Mouse (Mus musculus): ENCODE results near the gene Fancg. TPM values are rescaled to one million over a fixed set of nuclear protein-coding genes. Genes with fewer than 3 reads are reported as not detected.

Gene Fancg
- 10 to 100 TPM in 19 of 26 experiments, 1 to 10 TPM in 7; 2.5 to 44.7 (median 20.7) TPM for total RNA-seq (2018; cell fraction: chromatin; rRNA removed)
- 10 to 100 TPM in 6 of 26 experiments, 1 to 10 TPM in 20; 5.5 to 11.2 (median 8.3) TPM for total RNA-seq (2018; cell fraction: cytosol; rRNA removed)
- 10 to 100 TPM in 16 of 26 experiments, 1 to 10 TPM in 10; 3.3 to 28.6 (median 18.6) TPM for total RNA-seq (2018; cell fraction: nucleus; rRNA removed)
- 4.6 to 9.0 TPM (median 7.8 TPM) in 3 replicates for polyA plus RNA-seq (2018)

- Histone ChIP-seq H3K27ac (peak within 1 kb of the TSS; percentile 76), H3K79me2 (ENCODE audit: inconsistent target) (no peaks in the 10 kb centered on the region), H3K36me3 (ENCODE audit: inconsistent target) (peaks cover 9% of the 10 kb centered on the region; the same call in 1 of the 2 replicates), H3K4me3 (ENCODE audit: inconsistent target) (peak within 1 kb of the TSS; percentile 89)
- WGBS (ENCODE audit: missing documents) = under 1% methylated on average over 35 of the region's 37 CpGs
Measured at GRCm38 (mm10) chr4:43010161-43011038, at the start of gene Fancg. TSS of gene Fancg (minus strand) at chr4:43010506.

GRCm38 (mm10) chr4:43059697-43060096 is 49.4 kb upstream of the Fancg start:
- no peaks in the 10 kb centered on the region for H3K79me2 ChIP-seq (ENCODE audit: inconsistent target)
- 30% methylated on average over 3 of the region's 3 CpGs for WGBS (ENCODE audit: missing documents)
- H3K27ac ChIP-seq = no peak overlapping the region
- H3K4me3 ChIP-seq (ENCODE audit: inconsistent target) = no peak overlapping the region
- H3K36me3 ChIP-seq (ENCODE audit: inconsistent target) = no peaks in the 10 kb centered on the region

GRCm38 (mm10) chr4:43058753-43059654 is 48.7 kb upstream of the Fancg start, which contains the start of gene Unc13b:
TSS of gene Unc13b (plus strand) at chr4:43058953.
- Histone ChIP-seq H3K4me3 (ENCODE audit: inconsistent target) (no peak within 1 kb of the TSS), H3K27ac (no peak within 1 kb of the TSS), H3K79me2 (ENCODE audit: inconsistent target) (no peaks in the 10 kb centered on the region), H3K36me3 (ENCODE audit: inconsistent target) (no peaks in the 10 kb centered on the region)
- 2% methylated on average over 84 of the region's 90 CpGs for WGBS (ENCODE audit: missing documents)

- no peak overlapping the region for H3K4me3 ChIP-seq (ENCODE audit: inconsistent target)
- 26% methylated on average over 8 of the region's 8 CpGs for WGBS (ENCODE audit: missing documents)
- no peak overlapping the region for H3K27ac ChIP-seq
- H3K79me2 ChIP-seq (ENCODE audit: inconsistent target) = no peaks in the 10 kb centered on the region
- no peaks in the 10 kb centered on the region for H3K36me3 ChIP-seq (ENCODE audit: inconsistent target)
Measured at GRCm38 (mm10) chr4:43058392-43058752, 48.1 kb upstream of the Fancg start.

- H3K36me3 ChIP-seq (ENCODE audit: inconsistent target) = no peaks in the 10 kb centered on the region
- H3K79me2 ChIP-seq (ENCODE audit: inconsistent target) = no peaks in the 10 kb centered on the region
- 90% methylated on average over 5 of the region's 5 CpGs for WGBS (ENCODE audit: missing documents)
- H3K27ac ChIP-seq = no peak overlapping the region
- H3K4me3 ChIP-seq (ENCODE audit: inconsistent target) = no peak overlapping the region
Measured at GRCm38 (mm10) chr4:43057654-43058053, 47.3 kb upstream of the Fancg start.

GRCm38 (mm10) chr4:43052627-43053026 is 42.3 kb upstream of the Fancg start:
- Histone ChIP-seq H3K79me2 (ENCODE audit: inconsistent target) (no peaks in the 10 kb centered on the region), H3K36me3 (ENCODE audit: inconsistent target) (no peaks in the 10 kb centered on the region), H3K27ac (no peak overlapping the region), H3K4me3 (ENCODE audit: inconsistent target) (no peak overlapping the region)
- 11% methylated on average over 4 of the region's 4 CpGs for WGBS (ENCODE audit: missing documents)

- Histone ChIP-seq H3K27ac (no peak overlapping the region), H3K4me3 (ENCODE audit: inconsistent target) (no peak overlapping the region), H3K79me2 (ENCODE audit: inconsistent target) (no peaks in the 10 kb centered on the region; the same call in 1 of the 2 replicates), H3K36me3 (ENCODE audit: inconsistent target) (no peaks in the 10 kb centered on the region)
- WGBS (ENCODE audit: missing documents) = 4% methylated on average over 5 of the region's 5 CpGs
Measured at GRCm38 (mm10) chr4:43047231-43047630, 36.9 kb upstream of the Fancg start.

GRCm38 (mm10) chr4:43046607-43047006 is 36.3 kb upstream of the Fancg start:
- Histone ChIP-seq H3K4me3 (ENCODE audit: inconsistent target) (peak overlapping the region; percentile 62; the same call in 1 of the 2 replicates), H3K27ac (no peak overlapping the region), H3K79me2 (ENCODE audit: inconsistent target) (no peaks in the 10 kb centered on the region; the same call in 1 of the 2 replicates), H3K36me3 (ENCODE audit: inconsistent target) (no peaks in the 10 kb centered on the region)
- 52% methylated on average over 5 of the region's 5 CpGs for WGBS (ENCODE audit: missing documents)

- H3K4me3 ChIP-seq (ENCODE audit: inconsistent target) = peak within 1 kb of the TSS; percentile 62
- H3K79me2 ChIP-seq (ENCODE audit: inconsistent target) = no peaks in the 10 kb centered on the region; the same call in 1 of the 2 replicates
- H3K36me3 ChIP-seq (ENCODE audit: inconsistent target) = no peaks in the 10 kb centered on the region
- 2% methylated on average over 33 of the region's 33 CpGs for WGBS (ENCODE audit: missing documents)
- H3K27ac ChIP-seq = peak within 1 kb of the TSS; percentile 96
Measured at GRCm38 (mm10) chr4:43045659-43046302, 35.5 kb upstream of the Fancg start, which contains the start of gene Fam214b. TSS of gene Fam214b (minus strand) at chr4:43046220.

- Histone ChIP-seq H3K79me2 (ENCODE audit: inconsistent target) (no peaks in the 10 kb centered on the region; the same call in 1 of the 2 replicates), H3K27ac (peak overlapping the region; percentile 96), H3K4me3 (ENCODE audit: inconsistent target) (peak overlapping the region; percentile 62), H3K36me3 (ENCODE audit: inconsistent target) (no peaks in the 10 kb centered on the region)
- 8% methylated on average over 13 of the region's 13 CpGs for WGBS (ENCODE audit: missing documents)
Measured at GRCm38 (mm10) chr4:43045285-43045658, 35.0 kb upstream of the Fancg start.

GRCm38 (mm10) chr4:43044673-43045072 is 34.4 kb upstream of the Fancg start:
- H3K27ac ChIP-seq = peak overlapping the region; percentile 96
- 7% methylated on average over 4 of the region's 4 CpGs for WGBS (ENCODE audit: missing documents)
- H3K36me3 ChIP-seq (ENCODE audit: inconsistent target) = no peaks in the 10 kb centered on the region
- peaks cover 2% of the 10 kb centered on the region for H3K79me2 ChIP-seq (ENCODE audit: inconsistent target)
- H3K4me3 ChIP-seq (ENCODE audit: inconsistent target) = peak overlapping the region; percentile 62

GRCm38 (mm10) chr4:43043644-43044357 is 33.5 kb upstream of the Fancg start:
- H3K4me3 ChIP-seq (ENCODE audit: inconsistent target) = peak overlapping the region; percentile 62
- H3K79me2 ChIP-seq (ENCODE audit: inconsistent target) = peaks cover 11% of the 10 kb centered on the region
- H3K27ac ChIP-seq = peak overlapping the region; percentile 96
- 17% methylated on average over 7 of the region's 7 CpGs for WGBS (ENCODE audit: missing documents)
- H3K36me3 ChIP-seq (ENCODE audit: inconsistent target) = no peaks in the 10 kb centered on the region

- Histone ChIP-seq H3K4me3 (ENCODE audit: inconsistent target) (no peak overlapping the region), H3K27ac (peak overlapping the region; percentile 59), H3K36me3 (ENCODE audit: inconsistent target) (peaks cover 8% of the 10 kb centered on the region), H3K79me2 (ENCODE audit: inconsistent target) (peaks cover 39% of the 10 kb centered on the region)
- 72% methylated on average over 9 of the region's 9 CpGs for WGBS (ENCODE audit: missing documents)
Measured at GRCm38 (mm10) chr4:43040881-43041547, 30.7 kb upstream of the Fancg start.
